Mouse (Mus musculus): Measurements from ENCODE around the gene Med31. TPM values are rescaled to one million over a fixed set of nuclear protein-coding genes. Genes with fewer than 3 reads are reported as not detected.

Gene Med31
- polyA plus RNA-seq (2016; fragmentation: Nextera tagmentation; extraction: Ambion mirVana) = 54.7 and 56.5 TPM in 2 replicates

DNA sequence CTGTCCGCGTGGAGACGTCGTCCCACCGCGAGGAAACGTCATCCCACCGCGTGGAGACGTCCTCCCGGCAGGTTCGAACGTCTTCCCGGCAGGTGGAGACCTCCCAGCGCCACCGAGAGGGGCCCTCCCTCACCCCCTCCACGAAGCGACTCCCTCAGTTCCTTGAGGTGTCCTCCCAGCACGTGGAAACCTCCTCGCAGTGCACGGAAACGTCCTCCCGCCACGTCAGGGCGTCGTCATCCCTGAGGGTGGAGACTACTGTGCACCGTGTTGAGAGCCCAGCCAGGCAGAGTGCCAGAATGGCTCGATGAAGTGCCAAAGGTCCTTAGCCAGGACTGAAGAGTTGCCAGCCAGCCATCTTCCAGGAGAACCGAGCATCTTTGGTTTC is at the start of gene Med31:
Med31 (minus strand) TSS at position 183 of the 388 bp plus-strand sequence.
- H3K4me2 ChIP-seq (replicated peaks) = peak within 1 kb of the TSS; percentile 93
- peaks cover 18% of the 10 kb centered on the region for H3K36me3 ChIP-seq
- H3K4me3 ChIP-seq = peak within 1 kb of the TSS; percentile 65
- peaks cover 7% of the 10 kb centered on the region; the same call in 1 of the 2 replicates for H3K4me1 ChIP-seq
- 3% methylated on average over 29 of the region's 29 CpGs for WGBS
- H3K9me3 ChIP-seq = no peaks in the 10 kb centered on the region
- H3K27ac ChIP-seq = peak within 1 kb of the TSS; percentile 16; the same call in 1 of the 2 replicates
- no peaks in the 10 kb centered on the region for H3K27me3 ChIP-seq (replicated peaks)
- peak within 1 kb of the TSS; percentile 72 for H3K9ac ChIP-seq
- ATAC-seq (ENCODE audit: low FRiP score, low read depth) = peak; percentile 91

GRCm38 (mm10) chr11:72256441-72256840 is 41.0 kb upstream of the Med31 start:
- WGBS = 85% methylated on average over 2 of the region's 2 CpGs
- no peaks in the 10 kb centered on the region for H3K36me3 ChIP-seq

DNA sequence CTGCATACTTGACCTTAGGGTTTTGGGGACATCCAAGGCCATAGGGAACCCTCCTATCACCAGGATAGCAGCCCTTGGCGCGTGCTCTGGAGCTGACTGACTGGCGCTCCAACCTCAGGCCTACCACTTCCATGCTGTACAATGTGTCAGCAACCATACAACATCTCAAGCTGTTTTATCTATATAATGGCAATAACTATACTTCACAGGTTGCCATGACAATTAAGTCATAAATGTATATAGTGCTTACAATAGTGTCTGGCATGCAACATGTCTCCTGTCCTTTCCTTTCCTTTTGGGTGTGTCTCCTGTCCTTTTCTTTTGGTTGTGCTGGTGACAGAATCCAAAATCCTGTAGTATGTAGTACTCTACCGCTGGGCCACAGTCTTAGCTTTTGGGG is 40.2 kb upstream of the Med31 start:
- no peak for ATAC-seq (ENCODE audit: low FRiP score, low read depth)
- Histone ChIP-seq H3K4me2 (replicated peaks) (no peak overlapping the region), H3K36me3 (no peaks in the 10 kb centered on the region), H3K27ac (no peak overlapping the region), H3K27me3 (replicated peaks) (no peaks in the 10 kb centered on the region), H3K4me1 (no peaks in the 10 kb centered on the region), H3K4me3 (no peak overlapping the region), H3K9me3 (no peaks in the 10 kb centered on the region), H3K9ac (no peak overlapping the region)
- 94% methylated on average over 4 of the region's 4 CpGs for WGBS

More at GRCm38 (mm10) chr11:72256441-72256840, 41.0 kb upstream of the Med31 start:
- Histone ChIP-seq H3K9ac (no peak overlapping the region), H3K27me3 (replicated peaks) (no peaks in the 10 kb centered on the region), H3K9me3 (no peaks in the 10 kb centered on the region), H3K27ac (no peak overlapping the region), H3K4me3 (no peak overlapping the region), H3K4me2 (replicated peaks) (no peak overlapping the region), H3K4me1 (no peaks in the 10 kb centered on the region)
- no peak for ATAC-seq (ENCODE audit: low FRiP score, low read depth)

DNA sequence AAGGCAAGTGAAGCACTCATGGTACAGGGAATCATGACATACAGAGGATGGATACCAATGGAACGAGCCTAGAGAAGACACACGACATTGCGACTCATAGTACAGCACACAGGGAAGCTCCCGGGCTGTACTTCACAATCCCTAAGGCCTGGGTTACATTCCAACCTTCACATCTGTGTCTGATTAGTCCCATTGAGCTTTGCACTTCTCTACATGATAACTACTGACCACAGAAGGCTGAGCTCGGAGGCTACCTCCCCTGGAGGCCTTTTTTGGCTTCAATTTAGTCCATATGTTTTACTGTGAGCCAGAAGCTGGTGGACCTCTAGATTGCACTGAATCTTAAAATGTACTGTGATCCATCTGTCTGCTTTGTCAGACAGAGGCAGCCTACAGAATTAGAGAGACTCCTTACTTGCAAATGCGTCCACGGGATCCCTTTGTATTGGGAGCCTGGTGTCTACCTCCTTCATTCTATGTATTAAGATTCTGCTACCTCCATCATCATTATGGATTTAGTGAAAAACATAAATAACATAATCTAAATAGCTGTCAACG is 29.9 kb upstream of the Med31 start:
- 83% methylated on average over 8 of the region's 8 CpGs for WGBS
- Histone ChIP-seq H3K4me1 (no peaks in the 10 kb centered on the region), H3K36me3 (no peaks in the 10 kb centered on the region), H3K4me2 (replicated peaks) (no peak overlapping the region), H3K4me3 (no peak overlapping the region), H3K27me3 (replicated peaks) (no peaks in the 10 kb centered on the region), H3K9ac (no peak overlapping the region), H3K9me3 (no peaks in the 10 kb centered on the region), H3K27ac (no peak overlapping the region)
- ATAC-seq (ENCODE audit: low FRiP score, low read depth) = no peak

DNA sequence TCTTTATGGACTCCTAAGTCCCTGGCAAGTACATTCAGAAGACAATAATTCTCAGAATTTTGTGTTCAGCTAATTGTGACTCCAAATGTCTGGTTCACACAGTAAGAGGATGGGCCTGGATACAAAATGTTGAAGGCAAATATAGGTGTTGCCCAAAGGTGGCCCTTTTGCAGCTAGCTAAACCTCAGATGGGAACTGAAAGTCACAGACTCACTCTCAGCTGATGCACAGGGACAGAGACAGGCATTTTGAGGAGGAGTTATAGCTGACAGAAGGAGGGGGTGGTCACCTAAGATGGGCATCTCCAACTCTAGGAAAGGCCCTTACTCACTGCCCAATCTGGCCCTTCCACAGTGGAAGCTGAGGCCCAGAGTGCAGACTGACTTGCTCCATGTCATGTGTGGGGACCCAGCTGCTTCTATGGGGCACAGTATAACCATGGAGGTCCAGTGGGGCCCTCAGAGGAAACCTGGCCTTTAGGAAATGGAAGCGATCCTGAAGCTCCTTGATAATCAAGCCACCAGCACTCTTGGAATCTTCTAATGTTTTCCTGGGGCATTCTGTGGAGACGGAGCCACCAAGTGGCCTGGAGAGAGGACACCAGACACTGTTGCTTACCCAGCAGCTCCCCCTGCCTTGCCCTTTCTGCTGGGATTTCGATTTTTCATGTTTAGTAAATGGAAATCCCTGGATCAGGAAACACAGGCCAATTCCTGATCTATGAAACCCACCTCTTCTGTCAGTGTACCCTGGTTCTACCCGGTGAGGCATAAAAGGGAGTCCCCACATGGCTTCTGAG is 24.9 kb upstream of the Med31 start:
- 74% methylated on average over 4 of the region's 4 CpGs for WGBS
- Histone ChIP-seq H3K4me1 (no peaks in the 10 kb centered on the region), H3K4me2 (replicated peaks) (no peak overlapping the region), H3K9me3 (no peaks in the 10 kb centered on the region), H3K27me3 (replicated peaks) (no peaks in the 10 kb centered on the region), H3K4me3 (no peak overlapping the region), H3K9ac (no peak overlapping the region), H3K27ac (no peak overlapping the region), H3K36me3 (no peaks in the 10 kb centered on the region)
- no peak for ATAC-seq (ENCODE audit: low FRiP score, low read depth)

GRCm38 (mm10) chr11:72234013-72234412 is 18.6 kb upstream of the Med31 start:
- Histone ChIP-seq H3K9ac (no peak overlapping the region), H3K9me3 (no peaks in the 10 kb centered on the region), H3K4me1 (no peaks in the 10 kb centered on the region), H3K4me3 (no peak overlapping the region), H3K4me2 (replicated peaks) (no peak overlapping the region), H3K27me3 (replicated peaks) (no peaks in the 10 kb centered on the region), H3K27ac (no peak overlapping the region), H3K36me3 (no peaks in the 10 kb centered on the region)
- WGBS = 73% methylated on average over 5 of the region's 5 CpGs
- ATAC-seq (ENCODE audit: low FRiP score, low read depth) = no peak

GRCm38 (mm10) chr11:72232991-72233390 is 17.6 kb upstream of the Med31 start:
- no peaks in the 10 kb centered on the region for H3K4me1 ChIP-seq
- WGBS = 67% methylated on average over 1 of the region's 1 CpGs
- ATAC-seq (ENCODE audit: low FRiP score, low read depth) = no peak
- H3K9me3 ChIP-seq = no peaks in the 10 kb centered on the region
- no peak overlapping the region for H3K9ac ChIP-seq
- no peak overlapping the region for H3K4me2 ChIP-seq (replicated peaks)
- H3K27me3 ChIP-seq (replicated peaks) = no peaks in the 10 kb centered on the region
- H3K36me3 ChIP-seq = no peaks in the 10 kb centered on the region
- H3K4me3 ChIP-seq = no peak overlapping the region
- no peak overlapping the region for H3K27ac ChIP-seq

DNA sequence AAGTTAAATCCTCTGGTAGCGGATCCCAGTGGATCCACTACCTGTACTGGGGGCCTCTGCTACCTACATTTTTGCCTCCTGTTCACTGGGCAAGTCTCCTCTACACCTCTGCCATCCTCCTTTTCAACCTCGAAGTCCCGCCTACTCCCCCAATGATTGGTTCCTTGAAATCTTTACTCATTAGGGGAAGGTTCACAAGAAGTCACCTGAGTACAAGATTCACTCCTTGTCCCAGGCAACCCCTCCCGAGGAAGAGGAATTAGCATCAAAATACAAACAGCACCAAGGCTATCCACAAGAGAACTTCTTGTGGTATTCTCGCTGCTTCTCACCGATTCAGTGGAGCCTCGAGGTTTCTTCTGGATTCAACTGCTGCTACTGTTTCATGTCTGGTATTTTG is 16.7 kb upstream of the Med31 start:
- no peaks in the 10 kb centered on the region for H3K27me3 ChIP-seq (replicated peaks)
- ATAC-seq (ENCODE audit: low FRiP score, low read depth) = no peak
- WGBS = 84% methylated on average over 7 of the region's 7 CpGs
- no peak overlapping the region for H3K9ac ChIP-seq
- H3K4me2 ChIP-seq (replicated peaks) = no peak overlapping the region
- H3K4me3 ChIP-seq = no peak overlapping the region
- H3K9me3 ChIP-seq = no peaks in the 10 kb centered on the region
- H3K4me1 ChIP-seq = no peaks in the 10 kb centered on the region
- H3K36me3 ChIP-seq = no peaks in the 10 kb centered on the region
- no peak overlapping the region for H3K27ac ChIP-seq

- Histone ChIP-seq H3K27me3 (replicated peaks) (no peaks in the 10 kb centered on the region), H3K27ac (no peak overlapping the region), H3K4me2 (replicated peaks) (no peak overlapping the region), H3K4me1 (peaks cover 13% of the 10 kb centered on the region), H3K9me3 (no peaks in the 10 kb centered on the region), H3K4me3 (no peak overlapping the region), H3K9ac (no peak overlapping the region), H3K36me3 (no peaks in the 10 kb centered on the region)
- ATAC-seq (ENCODE audit: low FRiP score, low read depth) = no peak
- WGBS = 87% methylated on average over 4 of the region's 4 CpGs
These were observed 13.1 kb upstream of the Med31 start for GRCm38 (mm10) chr11:72228513-72228912.

DNA sequence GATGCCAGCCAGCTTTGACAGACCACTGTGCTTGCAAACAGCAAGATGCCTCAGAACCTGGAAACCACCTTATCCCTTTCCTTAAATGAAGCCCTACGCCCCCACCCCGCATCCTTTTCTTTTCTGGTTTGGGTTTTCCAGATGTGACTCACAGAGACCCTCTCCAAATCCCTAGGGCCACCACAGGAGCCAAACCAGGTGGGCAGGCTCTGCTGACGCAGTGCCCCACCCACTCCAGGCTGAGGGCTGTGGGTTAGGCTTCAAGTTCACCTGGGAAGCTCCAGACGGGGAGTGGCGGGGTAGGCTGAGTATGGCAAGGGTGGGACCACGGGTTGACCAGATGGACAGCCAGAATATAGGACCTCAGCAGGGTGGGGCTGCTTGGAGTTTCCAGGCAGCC is 11.5 kb upstream of the Med31 start:
- 90% methylated on average over 6 of the region's 6 CpGs for WGBS
- no peak for ATAC-seq (ENCODE audit: low FRiP score, low read depth)
- Histone ChIP-seq H3K27me3 (replicated peaks) (no peaks in the 10 kb centered on the region), H3K9ac (no peak overlapping the region), H3K4me1 (peaks cover 13% of the 10 kb centered on the region), H3K27ac (no peak overlapping the region), H3K9me3 (no peaks in the 10 kb centered on the region), H3K4me2 (replicated peaks) (no peak overlapping the region), H3K4me3 (no peak overlapping the region), H3K36me3 (no peaks in the 10 kb centered on the region)

DNA sequence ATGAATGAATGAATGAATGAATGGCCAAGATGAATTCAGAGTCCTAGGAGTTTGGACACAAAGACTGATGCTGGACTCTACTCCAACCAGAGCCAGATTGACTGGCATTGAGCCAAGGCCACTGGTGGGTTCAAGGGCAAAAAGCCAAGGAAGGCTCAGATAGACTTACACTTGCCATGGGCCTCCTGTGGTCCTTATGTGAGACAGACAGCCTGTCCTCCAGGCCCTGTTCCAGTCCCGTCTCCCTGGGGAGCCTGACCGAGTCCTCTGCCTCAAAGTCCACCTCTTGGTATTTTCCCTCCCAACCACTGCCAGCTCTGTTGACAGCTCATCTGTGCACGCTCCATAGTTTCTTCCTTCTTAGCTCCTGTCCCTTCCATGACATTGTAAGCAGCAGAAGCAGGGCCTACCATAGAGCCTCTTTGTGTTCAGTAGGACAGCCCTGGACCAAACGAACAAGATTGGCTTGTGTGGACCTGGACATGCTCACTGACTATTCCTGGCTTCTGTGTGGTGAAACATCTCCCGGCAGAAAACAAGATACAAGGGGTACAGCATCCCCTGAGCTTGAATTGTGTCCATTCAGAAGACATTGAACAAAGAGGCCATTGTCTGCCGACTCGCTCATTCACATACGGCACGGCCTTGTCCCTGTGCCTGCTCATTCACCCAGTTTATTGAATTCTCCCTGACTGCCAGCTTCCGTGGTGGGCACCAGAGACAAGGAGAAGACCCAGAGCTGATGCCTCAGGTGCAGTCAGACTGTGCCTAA is 10.8 kb upstream of the Med31 start:
- no peaks in the 10 kb centered on the region for H3K27me3 ChIP-seq (replicated peaks)
- H3K4me2 ChIP-seq (replicated peaks) = no peak overlapping the region
- ATAC-seq (ENCODE audit: low FRiP score, low read depth) = no peak; the same call in 1 of the 2 replicates
- H3K9me3 ChIP-seq = no peaks in the 10 kb centered on the region
- no peak overlapping the region for H3K4me3 ChIP-seq
- no peak overlapping the region for H3K9ac ChIP-seq
- 45% methylated on average over 10 of the region's 10 CpGs for WGBS
- H3K27ac ChIP-seq = no peak overlapping the region
- H3K36me3 ChIP-seq = no peaks in the 10 kb centered on the region
- peaks cover 13% of the 10 kb centered on the region for H3K4me1 ChIP-seq

DNA sequence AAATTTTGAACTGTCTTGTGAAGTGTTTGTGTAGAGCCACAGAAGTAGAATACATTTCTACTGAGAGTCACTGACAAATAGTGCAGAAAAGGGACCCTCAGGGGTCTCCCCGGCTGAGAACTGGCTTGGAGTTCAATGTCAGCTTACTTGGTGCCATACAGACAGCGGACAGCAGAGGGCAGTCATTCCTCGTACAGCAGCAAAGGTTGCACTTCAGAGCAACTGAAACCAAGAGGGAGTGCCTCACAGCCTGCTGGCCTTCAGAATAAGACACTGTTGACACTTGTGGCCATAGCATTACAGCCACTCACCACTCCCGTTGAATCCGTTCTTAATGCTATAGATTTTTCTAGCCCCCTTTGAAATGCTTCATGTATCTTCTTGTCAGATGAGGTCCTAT is 9.5 kb upstream of the Med31 start:
- no peak for ATAC-seq (ENCODE audit: low FRiP score, low read depth)
- H3K27ac ChIP-seq = no peak overlapping the region
- H3K9ac ChIP-seq = no peak overlapping the region
- no peaks in the 10 kb centered on the region for H3K9me3 ChIP-seq
- no peaks in the 10 kb centered on the region for H3K36me3 ChIP-seq
- no peak overlapping the region for H3K4me3 ChIP-seq
- WGBS = 19% methylated on average over 5 of the region's 5 CpGs
- H3K4me2 ChIP-seq (replicated peaks) = no peak overlapping the region
- H3K4me1 ChIP-seq = peaks cover 13% of the 10 kb centered on the region
- H3K27me3 ChIP-seq (replicated peaks) = no peaks in the 10 kb centered on the region

Data from neural tube, embryonic 12.5 days (tissue).